Mouse (Mus musculus): ENCODE results near the gene Gm5152.
"Not testable (repeated sequence)": the region's sequence is repeated elsewhere in the genome, so short reads cannot be mapped to it uniquely, and the experiment has no call there.

Gm5152 gene

DNA sequence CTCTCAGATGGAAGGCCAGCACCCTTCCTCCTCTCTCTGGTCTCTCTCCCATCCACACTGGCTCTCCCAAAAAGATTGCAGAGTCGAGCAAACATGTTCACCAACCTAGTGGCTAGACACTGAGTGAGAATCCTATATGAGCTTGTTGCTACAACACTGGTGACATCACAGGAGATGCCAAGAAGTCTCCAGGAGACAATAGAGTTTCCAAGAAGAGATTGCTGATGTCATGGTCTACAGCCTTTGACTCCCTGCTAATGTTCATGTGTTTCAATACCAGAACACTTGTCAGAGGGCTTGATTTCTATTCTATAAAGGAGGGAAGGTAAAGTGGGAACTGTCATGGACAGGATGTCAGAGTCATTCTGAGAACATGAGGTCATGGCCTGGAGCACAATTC lies at the start of gene Gm5152:
TSS of gene Gm5152 (minus strand) at position 101 of the 400 bp plus-strand sequence.
- not testable (repeated sequence) for DNase-seq

DNA sequence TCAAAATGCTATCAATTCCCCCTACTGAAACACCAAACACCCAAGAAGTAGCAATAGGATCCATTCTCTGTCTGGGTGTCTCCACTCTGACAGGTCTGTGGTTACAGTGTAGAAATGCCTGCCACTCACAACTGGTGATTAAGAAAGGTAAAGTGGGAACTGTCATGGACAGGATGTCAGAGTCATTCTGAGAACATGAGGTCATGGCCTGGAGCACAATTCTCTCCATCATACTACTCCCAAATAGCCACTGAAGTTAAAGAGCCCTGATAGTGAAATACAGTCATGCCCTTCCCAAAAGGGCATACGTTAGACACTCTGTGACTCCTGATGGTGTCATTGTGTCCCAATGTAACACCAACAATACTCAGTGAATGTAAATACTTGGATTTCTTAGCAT lies 8.4 kb upstream of the Gm5152 start:
- DNase-seq = not testable (repeated sequence)

DNA sequence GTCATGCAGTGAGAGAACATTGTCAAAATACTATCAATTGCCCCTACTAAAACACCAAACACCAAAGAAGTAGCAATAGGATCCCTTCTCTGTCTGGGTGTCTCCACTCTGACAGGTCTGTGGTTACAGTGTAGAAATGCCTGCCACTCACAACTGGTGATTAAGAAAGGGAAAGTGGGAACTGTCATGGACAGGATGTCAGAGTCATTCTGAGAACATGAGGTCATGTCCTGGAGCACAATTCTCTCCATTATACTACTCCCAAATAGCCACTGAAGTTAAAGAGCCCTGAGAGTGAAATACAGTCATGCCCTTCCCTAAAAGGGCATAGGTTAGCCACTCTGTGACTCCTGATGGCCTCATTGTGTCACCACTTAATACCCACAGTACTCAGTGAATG lies 556 bp downstream of the Gm5152 start:
- not testable (repeated sequence) for DNase-seq

DNA sequence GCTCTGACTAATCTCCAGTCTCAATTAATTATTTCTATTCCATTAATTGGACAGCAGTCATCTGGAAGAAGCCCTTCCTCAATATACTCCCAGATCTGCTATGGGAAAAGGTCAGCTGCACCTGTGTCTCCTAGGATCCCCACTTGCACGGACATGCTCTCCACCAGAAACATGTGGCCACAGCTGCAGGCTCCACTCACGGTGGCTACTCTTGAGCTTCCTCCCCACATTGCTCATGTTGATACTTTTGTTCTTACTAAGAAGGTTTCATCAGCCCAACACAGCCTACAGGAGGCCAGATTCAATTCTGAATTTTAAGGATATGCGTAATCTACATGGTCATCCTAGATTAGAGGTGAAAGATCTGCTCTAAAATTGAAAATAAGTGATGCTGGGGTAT lies 5.9 kb downstream of the Gm5152 start:
- DNase-seq = not testable (repeated sequence)

DNA sequence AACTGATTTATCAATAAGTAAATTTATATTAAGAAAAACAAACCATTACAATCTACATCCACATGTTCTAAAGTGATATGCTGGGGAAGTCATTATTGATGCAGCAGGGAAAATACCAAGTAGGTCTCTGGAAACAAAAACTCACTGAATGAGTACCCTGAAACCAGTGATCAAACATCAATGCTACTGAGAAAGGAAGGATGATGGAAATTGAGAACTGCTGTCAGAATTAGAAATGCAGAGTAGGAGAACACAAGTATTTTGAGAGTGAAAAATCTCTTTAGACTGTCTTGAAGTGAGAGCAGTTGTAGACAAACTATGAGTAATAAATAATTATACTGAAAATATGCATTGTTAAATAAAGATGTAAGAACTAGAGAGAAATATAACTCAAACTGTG lies 26.0 kb downstream of the Gm5152 start:
- no peak for DNase-seq

DNA sequence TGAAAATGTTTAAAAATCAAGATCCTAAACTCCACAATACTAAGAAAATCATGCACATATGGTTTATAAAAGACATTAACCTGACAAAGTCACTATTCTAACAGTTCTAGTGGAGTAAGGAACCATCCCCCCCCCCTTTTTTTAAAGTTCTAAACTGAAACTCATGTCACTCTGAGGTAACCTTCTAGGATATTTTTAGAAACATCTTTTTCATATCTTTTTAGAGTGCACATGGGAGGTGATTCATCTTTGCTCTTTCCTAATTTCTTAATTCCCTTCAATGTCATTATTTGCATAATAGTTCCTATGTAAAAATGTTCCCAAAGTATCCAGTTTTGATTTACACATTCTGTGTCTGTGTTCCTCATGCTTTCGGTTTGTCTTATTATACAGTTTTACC lies 43.3 kb downstream of the Gm5152 start:
- no peak for DNase-seq

DNA sequence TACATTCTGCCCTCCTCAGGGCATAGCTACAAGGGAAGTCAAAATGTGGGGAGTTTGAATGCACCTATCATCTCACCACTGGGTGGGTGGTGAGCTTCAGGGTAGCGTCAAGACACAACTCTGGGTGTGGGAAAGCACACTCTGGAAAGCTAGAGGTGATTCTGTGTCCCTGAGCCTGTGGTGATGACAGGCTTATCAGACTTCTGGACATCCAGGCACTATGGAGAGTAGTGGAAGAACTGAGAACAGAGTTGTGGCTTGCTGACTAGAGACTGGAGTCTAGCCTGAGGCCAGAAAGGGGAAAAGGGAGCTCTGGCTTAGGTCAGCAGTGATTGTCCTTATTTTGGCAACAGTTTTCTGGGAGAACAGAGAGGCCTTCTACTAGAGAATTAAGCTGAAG lies 49.4 kb downstream of the Gm5152 start:
- no peak for DNase-seq

All from kidney, postnatal 10 days (tissue).